Mouse (Mus musculus): ENCODE results near the gene Pfn1. TPM values are rescaled to one million over a fixed set of nuclear protein-coding genes. Genes with fewer than 3 reads are reported as not detected.

The Pfn1 gene
- polyA plus RNA-seq, 1 experiment from 2014 or later, result 1,872 TPM

GRCm38 (mm10) chr11:70687601-70688199 is 33.3 kb upstream of the Pfn1 start, which contains the start of gene Camta2:
TSS of gene Camta2 (minus strand) at chr11:70688105.
- peak; percentile 88 for DNase-seq (ENCODE audit: low spot score)
- Histone ChIP-seq H3K27me3 (ENCODE audit: insufficient read depth, poor library complexity, severe bottlenecking) (no peaks in the 10 kb centered on the region), H3K4me1 (replicated peaks) (peaks cover 38% of the 10 kb centered on the region), H3K9me3 (no peaks in the 10 kb centered on the region), H3K36me3 (peaks cover 31% of the 10 kb centered on the region), H3K4me3 (peak within 1 kb of the TSS; percentile 82), H3K27ac (peak within 1 kb of the TSS; percentile 92)
- WGBS, result under 1% methylated on average over 55 of the region's 55 CpGs

GRCm38 (mm10) chr11:70686901-70687566 is 32.6 kb upstream of the Pfn1 start:
- no peak for DNase-seq (ENCODE audit: low spot score)
- H3K36me3 ChIP-seq, result peaks cover 36% of the 10 kb centered on the region
- peaks cover 45% of the 10 kb centered on the region for H3K4me1 ChIP-seq (replicated peaks)
- H3K4me3 ChIP-seq, result peak overlapping the region; percentile 82
- no peaks in the 10 kb centered on the region for H3K9me3 ChIP-seq
- peak overlapping the region; percentile 92 for H3K27ac ChIP-seq
- no peaks in the 10 kb centered on the region for H3K27me3 ChIP-seq (ENCODE audit: insufficient read depth, poor library complexity, severe bottlenecking)
- WGBS, result 6% methylated on average over 16 of the region's 16 CpGs

- no peak overlapping the region for H3K27ac ChIP-seq
- H3K36me3 ChIP-seq, result peaks cover 56% of the 10 kb centered on the region
- H3K4me3 ChIP-seq, result no peak overlapping the region
- no peaks in the 10 kb centered on the region for H3K27me3 ChIP-seq (ENCODE audit: insufficient read depth, poor library complexity, severe bottlenecking)
- 89% methylated on average over 5 of the region's 5 CpGs for WGBS
- H3K4me1 ChIP-seq (replicated peaks), result peaks cover 56% of the 10 kb centered on the region
- no peak for DNase-seq (ENCODE audit: low spot score)
- no peaks in the 10 kb centered on the region for H3K9me3 ChIP-seq
These were observed 29.2 kb upstream of the Pfn1 start for GRCm38 (mm10) chr11:70683640-70684039.

GRCm38 (mm10) chr11:70681897-70682581 is 27.6 kb upstream of the Pfn1 start:
- peak overlapping the region; percentile 20; the same call in 1 of the 2 replicates for H3K4me3 ChIP-seq
- H3K27me3 ChIP-seq (ENCODE audit: insufficient read depth, poor library complexity, severe bottlenecking), result no peaks in the 10 kb centered on the region
- peaks cover 45% of the 10 kb centered on the region for H3K4me1 ChIP-seq (replicated peaks)
- H3K36me3 ChIP-seq, result peaks cover 62% of the 10 kb centered on the region
- no peaks in the 10 kb centered on the region for H3K9me3 ChIP-seq
- peak; percentile 72 for DNase-seq (ENCODE audit: low spot score)
- 13% methylated on average over 11 of the region's 11 CpGs for WGBS
- H3K27ac ChIP-seq, result peak overlapping the region; percentile 81

- DNase-seq (ENCODE audit: low spot score), result no peak
- H3K4me3 ChIP-seq, result 0 out of 2 replicates have a peak overlapping the region, but pooled peaks have one; percentile 0
- peaks cover 69% of the 10 kb centered on the region for H3K36me3 ChIP-seq
- peak overlapping the region; percentile 81 for H3K27ac ChIP-seq
- H3K27me3 ChIP-seq (ENCODE audit: insufficient read depth, poor library complexity, severe bottlenecking), result no peaks in the 10 kb centered on the region
- whole genome bisulfite sequencing, result 55% methylated on average over 12 of the region's 12 CpGs
- no peaks in the 10 kb centered on the region for H3K9me3 ChIP-seq
- peaks cover 36% of the 10 kb centered on the region for H3K4me1 ChIP-seq (replicated peaks)
These were observed 26.7 kb upstream of the Pfn1 start for GRCm38 (mm10) chr11:70681170-70681569.

- H3K27me3 ChIP-seq (ENCODE audit: insufficient read depth, poor library complexity, severe bottlenecking), result no peaks in the 10 kb centered on the region
- peaks cover 73% of the 10 kb centered on the region for H3K36me3 ChIP-seq
- no peak for DNase-seq (ENCODE audit: low spot score)
- H3K27ac ChIP-seq, result no peak overlapping the region
- 84% methylated on average over 8 of the region's 8 CpGs for WGBS
- H3K4me3 ChIP-seq, result no peak overlapping the region
- no peaks in the 10 kb centered on the region for H3K9me3 ChIP-seq
- peaks cover 34% of the 10 kb centered on the region for H3K4me1 ChIP-seq (replicated peaks)
These were observed 25.4 kb upstream of the Pfn1 start for GRCm38 (mm10) chr11:70679894-70680293.

- Histone ChIP-seq H3K27me3 (ENCODE audit: insufficient read depth, poor library complexity, severe bottlenecking) (no peaks in the 10 kb centered on the region), H3K9me3 (no peaks in the 10 kb centered on the region), H3K27ac (no peak overlapping the region), H3K36me3 (peaks cover 71% of the 10 kb centered on the region), H3K4me1 (replicated peaks) (peaks cover 35% of the 10 kb centered on the region), H3K4me3 (no peak overlapping the region)
- DNase-seq (ENCODE audit: low spot score), result no peak
- 97% methylated on average over 8 of the region's 8 CpGs for WGBS
These were observed 24.9 kb upstream of the Pfn1 start for GRCm38 (mm10) chr11:70679361-70679760.

GRCm38 (mm10) chr11:70678576-70678975 is 24.1 kb upstream of the Pfn1 start:
- no peaks in the 10 kb centered on the region for H3K9me3 ChIP-seq
- no peak overlapping the region for H3K27ac ChIP-seq
- no peaks in the 10 kb centered on the region for H3K27me3 ChIP-seq (ENCODE audit: insufficient read depth, poor library complexity, severe bottlenecking)
- no peak overlapping the region for H3K4me3 ChIP-seq
- DNase-seq (ENCODE audit: low spot score), result no peak
- peaks cover 42% of the 10 kb centered on the region for H3K4me1 ChIP-seq (replicated peaks)
- peaks cover 71% of the 10 kb centered on the region for H3K36me3 ChIP-seq
- 60% methylated on average over 2 of the region's 2 CpGs for WGBS

GRCm38 (mm10) chr11:70678092-70678491 is 23.6 kb upstream of the Pfn1 start:
- Histone ChIP-seq H3K4me1 (replicated peaks) (peaks cover 40% of the 10 kb centered on the region), H3K36me3 (peaks cover 66% of the 10 kb centered on the region), H3K27ac (no peak overlapping the region), H3K4me3 (no peak overlapping the region), H3K27me3 (ENCODE audit: insufficient read depth, poor library complexity, severe bottlenecking) (no peaks in the 10 kb centered on the region), H3K9me3 (no peaks in the 10 kb centered on the region)
- 75% methylated on average over 9 of the region's 9 CpGs for WGBS
- DNase-seq (ENCODE audit: low spot score), result no peak

- no peak overlapping the region for H3K4me3 ChIP-seq
- no peaks in the 10 kb centered on the region for H3K9me3 ChIP-seq
- no peaks in the 10 kb centered on the region for H3K27me3 ChIP-seq (ENCODE audit: insufficient read depth, poor library complexity, severe bottlenecking)
- H3K4me1 ChIP-seq (replicated peaks), result peaks cover 37% of the 10 kb centered on the region
- H3K36me3 ChIP-seq, result peaks cover 63% of the 10 kb centered on the region
- no peak for DNase-seq (ENCODE audit: low spot score)
- 0 out of 2 replicates have a peak overlapping the region, but pooled peaks have one; percentile 30 for H3K27ac ChIP-seq
- WGBS, result 65% methylated on average over 11 of the region's 11 CpGs
These were observed 20.1 kb upstream of the Pfn1 start for GRCm38 (mm10) chr11:70674501-70674900.

GRCm38 (mm10) chr11:70674014-70674413 is 19.6 kb upstream of the Pfn1 start:
- no peaks in the 10 kb centered on the region for H3K27me3 ChIP-seq (ENCODE audit: insufficient read depth, poor library complexity, severe bottlenecking)
- H3K4me1 ChIP-seq (replicated peaks), result peaks cover 38% of the 10 kb centered on the region
- DNase-seq (ENCODE audit: low spot score), result no peak
- no peak overlapping the region for H3K4me3 ChIP-seq
- H3K9me3 ChIP-seq, result no peaks in the 10 kb centered on the region
- H3K36me3 ChIP-seq, result peaks cover 58% of the 10 kb centered on the region
- peak overlapping the region; percentile 30; the same call in 1 of the 2 replicates for H3K27ac ChIP-seq
- whole genome bisulfite sequencing, result 55% methylated on average over 6 of the region's 6 CpGs

GRCm38 (mm10) chr11:70671333-70672047 is 17.0 kb upstream of the Pfn1 start:
- DNase-seq (ENCODE audit: low spot score), result no peak
- no peak overlapping the region for H3K27ac ChIP-seq
- no peaks in the 10 kb centered on the region for H3K27me3 ChIP-seq (ENCODE audit: insufficient read depth, poor library complexity, severe bottlenecking)
- 83% methylated on average over 16 of the region's 16 CpGs for WGBS
- no peaks in the 10 kb centered on the region for H3K9me3 ChIP-seq
- peaks cover 58% of the 10 kb centered on the region for H3K36me3 ChIP-seq
- peaks cover 43% of the 10 kb centered on the region for H3K4me1 ChIP-seq (replicated peaks)
- peak overlapping the region; percentile 80; the same call in 1 of the 2 replicates for H3K4me3 ChIP-seq
